Mouse (Mus musculus): ENCODE measurements around the gene Tbc1d13.
A peak's percentile ranks its signal among the peaks of the same experiment; 100 is the strongest.

DNA sequence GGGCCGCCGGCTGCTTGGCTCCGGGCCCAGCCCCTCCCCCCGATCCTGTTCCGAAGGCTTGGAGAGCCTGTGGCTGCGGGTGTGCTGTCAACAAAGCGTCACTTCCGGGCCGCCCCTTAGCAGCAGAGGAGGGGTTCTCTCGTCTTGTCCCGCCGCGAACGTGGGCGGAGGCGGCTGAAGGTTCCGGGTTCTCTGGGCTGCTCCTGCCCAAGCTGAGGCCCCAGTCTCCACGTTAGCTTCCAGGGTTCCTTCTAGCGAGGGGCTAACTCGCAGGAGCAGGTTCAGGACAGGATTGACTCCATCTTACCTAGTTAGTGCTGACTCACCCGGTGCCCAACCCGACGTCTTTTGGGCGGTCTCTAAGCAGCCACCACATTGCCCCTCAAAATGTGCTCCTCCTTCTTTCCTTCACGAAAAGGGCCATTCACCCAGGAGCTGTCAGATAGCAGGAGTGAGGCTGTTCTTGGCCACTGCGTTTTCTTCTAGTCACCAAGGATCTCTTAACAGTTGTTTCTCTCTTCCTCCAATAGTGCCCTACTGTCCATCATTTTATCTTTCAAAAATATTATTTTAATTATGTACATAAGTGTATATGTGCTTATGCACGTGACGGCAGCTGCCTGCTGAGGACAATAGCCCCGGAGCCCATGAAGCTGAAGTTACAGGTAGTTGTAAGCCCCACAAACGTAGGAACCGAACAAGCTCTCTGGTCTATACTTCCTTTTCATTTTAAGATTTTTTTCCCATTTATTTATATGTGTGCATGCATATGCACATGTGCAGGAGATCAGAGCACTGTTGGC, 8.9 kb upstream of the Tbc1d13 start, which contains the start of gene Zer1:
- TF ChIP-seq POLR2A (IDR thresholded peaks at IDR 0.05; ENCODE audit: low read depth, low read length) (peak; percentile 79), CTCF (IDR thresholded peaks at IDR 0.05; ENCODE audit: extremely low read depth, insufficient read depth, insufficient read length, insufficient replicate concordance) (no peak)
